Mouse (Mus musculus) bone marrow, adult 2 months (tissue): ENCODE data around the gene Tenm4. TPM values are rescaled to one million over a fixed set of nuclear protein-coding genes. Genes with fewer than 3 reads are reported as not detected.

Experiments used
- H3K27ac ChIP-seq: fragments of 200-500 bp; 2 replicates; pipeline ENCODE4 v1.5.1; 2012; ENCODE audit warnings: low read depth, mild to moderate bottlenecking, control low read depth, inconsistent platforms, low read length; ENCODE audit not compliant: control insufficient read depth, poor library complexity, insufficient read depth
- H3K4me1 ChIP-seq: fragments of 200-500 bp; 2 replicates; pipeline ENCODE4 v1.6.1; 2011; ENCODE audit warnings: low read length; ENCODE audit not compliant: control insufficient read depth, insufficient read depth
- H3K4me3 ChIP-seq: fragments of 200-500 bp; replicated peaks from 2 replicates; pipeline ENCODE3; 2011; ENCODE audit warnings: mild to moderate bottlenecking, low read depth, low read length, control low read depth; ENCODE audit not compliant: control insufficient read depth
- CTCF ChIP-seq: fragments of 200-500 bp; IDR thresholded peaks from 2 replicates; pipeline ENCODE4 v1.5.1; 2011; ENCODE audit warnings: low read length, control low read depth; ENCODE audit not compliant: control insufficient read depth, insufficient read depth
- POLR2A ChIP-seq: fragments of 200-500 bp; IDR thresholded peaks from 2 replicates; pipeline ENCODE4 v1.6.1; 2011; ENCODE audit warnings: low read depth, mild to moderate bottlenecking, control low read depth, low read length, borderline replicate concordance; ENCODE audit not compliant: control insufficient read depth
- WGBS: fragments of 180-500 bp; shearing (Covaris S2); methylation state at CpG from one replicate; pipeline ENCODE4 v1.1.7; 2018; 5-methylcytosine and 5-hydroxymethylcytosine counted together
- polyA plus RNA-seq: library from polyadenylated mRNA; stranded (reverse); fragments of >200 nt; gene quantifications from 2 replicates; pipeline ENCODE4 v1.2.4, GENCODE M21; 2011; ENCODE audit warnings: low replicate concordance; ENCODE audit not compliant: missing spikeins, insufficient read depth, insufficient read length

Tenm4 gene
- polyA plus RNA-seq, 1 experiment: 1.3 TPM

- Histone ChIP-seq H3K27ac (no peak overlapping the region), H3K4me1 (no peaks in the 10 kb centered on the region), H3K4me3 (no peak overlapping the region)
- 69% methylated on average over 2 of the region's 2 CpGs for WGBS
- TF ChIP-seq POLR2A: no peak
- no peak for TF ChIP-seq CTCF
Observed at GRCm38 (mm10) chr7:96274486-96274885, 103.4 kb downstream of the Tenm4 start.

GRCm38 (mm10) chr7:96277550-96277949 lies 106.5 kb downstream of the Tenm4 start:
- no peaks in the 10 kb centered on the region for H3K4me1 ChIP-seq
- 85% methylated on average over 10 of the region's 10 CpGs for WGBS
- TF ChIP-seq POLR2A (no peak), CTCF (no peak)
- no peak overlapping the region for H3K4me3 ChIP-seq
- H3K27ac ChIP-seq: no peak overlapping the region

- 85% methylated on average over 11 of the region's 11 CpGs for WGBS
- H3K4me1 ChIP-seq: no peaks in the 10 kb centered on the region
- H3K4me3 ChIP-seq: no peak overlapping the region
- H3K27ac ChIP-seq: no peak overlapping the region
- TF ChIP-seq CTCF: no peak
Observed at GRCm38 (mm10) chr7:96278378-96278777, 107.3 kb downstream of the Tenm4 start.

- no peak overlapping the region for H3K4me3 ChIP-seq
- 71% methylated on average over 4 of the region's 4 CpGs for WGBS
- no peaks in the 10 kb centered on the region for H3K4me1 ChIP-seq
- H3K27ac ChIP-seq: no peak overlapping the region
- TF ChIP-seq CTCF (no peak), POLR2A (no peak)
Observed at GRCm38 (mm10) chr7:96280795-96281194, 109.7 kb downstream of the Tenm4 start.

DNA sequence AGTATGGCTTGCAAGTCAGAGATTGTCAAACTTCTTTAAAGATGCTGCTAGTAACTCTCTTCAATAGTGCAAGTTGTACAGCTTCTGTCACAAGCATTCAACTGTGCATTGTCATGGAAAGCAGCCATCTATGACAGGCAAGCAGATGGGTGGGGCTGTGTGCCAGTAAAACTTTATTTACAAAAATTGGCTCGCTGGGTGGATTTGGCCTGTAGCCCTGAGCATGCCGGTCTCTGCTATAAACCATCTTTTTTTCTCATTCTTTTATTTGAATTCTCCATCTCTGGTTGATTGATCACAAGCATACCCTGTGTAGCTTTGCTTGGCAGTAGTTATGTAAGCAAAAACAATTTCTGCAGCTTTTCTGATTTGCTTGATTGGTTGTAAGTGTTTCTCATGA lies 119.5 kb downstream of the Tenm4 start:
- Histone ChIP-seq H3K4me3 (no peak overlapping the region), H3K4me1 (no peaks in the 10 kb centered on the region), H3K27ac (no peak overlapping the region)
- WGBS: 82% methylated on average over 2 of the region's 2 CpGs
- TF ChIP-seq CTCF: no peak

GRCm38 (mm10) chr7:96295959-96296358 lies 124.9 kb downstream of the Tenm4 start:
- 62% methylated on average over 5 of the region's 5 CpGs for WGBS
- Histone ChIP-seq H3K4me1 (no peaks in the 10 kb centered on the region), H3K27ac (no peak overlapping the region), H3K4me3 (no peak overlapping the region)
- TF ChIP-seq POLR2A (no peak), CTCF (no peak)

GRCm38 (mm10) chr7:96300826-96301397 lies 129.9 kb downstream of the Tenm4 start:
- WGBS: 77% methylated on average over 8 of the region's 8 CpGs
- H3K4me3 ChIP-seq: no peak overlapping the region
- TF ChIP-seq POLR2A (no peak), CTCF (no peak)
- H3K4me1 ChIP-seq: no peaks in the 10 kb centered on the region
- no peak overlapping the region for H3K27ac ChIP-seq

- 64% methylated on average over 3 of the region's 3 CpGs for WGBS
- Histone ChIP-seq H3K4me1 (no peaks in the 10 kb centered on the region), H3K27ac (no peak overlapping the region), H3K4me3 (no peak overlapping the region)
- TF ChIP-seq CTCF (no peak), POLR2A (no peak)
Observed at GRCm38 (mm10) chr7:96301813-96302212, 130.8 kb downstream of the Tenm4 start.

DNA sequence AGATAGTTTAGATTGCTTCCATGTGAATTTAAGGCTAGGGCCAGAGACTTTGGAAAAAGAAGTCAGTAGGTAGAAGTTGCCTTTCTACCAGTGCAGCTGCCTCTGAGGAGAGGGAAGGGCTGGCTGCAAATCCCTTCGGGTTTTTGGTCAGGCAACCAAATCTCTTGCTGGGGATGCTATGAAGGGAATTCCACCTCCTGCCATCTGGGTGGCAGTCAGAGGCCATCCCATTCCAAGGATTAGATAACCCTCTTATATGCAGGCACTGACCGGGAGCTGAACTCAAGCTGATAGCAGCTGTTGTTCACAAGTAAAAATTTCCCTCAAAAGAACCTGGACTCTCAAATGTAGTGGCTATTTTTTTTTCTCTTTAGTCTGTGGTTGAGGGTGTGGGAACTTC lies 132.9 kb downstream of the Tenm4 start:
- TF ChIP-seq POLR2A (no peak), CTCF (no peak)
- H3K27ac ChIP-seq: no peak overlapping the region
- WGBS: 64% methylated on average over 2 of the region's 2 CpGs
- H3K4me1 ChIP-seq: no peaks in the 10 kb centered on the region
- no peak overlapping the region for H3K4me3 ChIP-seq
